Mouse (Mus musculus) CH12.LX (cell line): ENCODE data around the gene Serpind1. TPM values are rescaled to one million over a fixed set of nuclear protein-coding genes. Genes with fewer than 3 reads are reported as not detected.

ENCODE experiments used
- DNase-seq: peaks from one replicate; pipeline ENCODE4 v3.0.0-alpha.2; 2013; ENCODE audit errors: extremely low read depth
- H3K27ac ChIP-seq: 2 replicates; pipeline ENCODE4 v1.5.1; 2012; ENCODE audit warnings: low read depth, mild to moderate bottlenecking, control low read depth, moderate library complexity; ENCODE audit not compliant: insufficient read depth
- H3K27me3 ChIP-seq: replicated peaks from 2 replicates; pipeline ENCODE3; 2012; ENCODE audit warnings: inconsistent platforms
- H3K36me3 ChIP-seq, 2 experiments: replicated peaks in 1 of 2; 2 replicates each; pipeline versions ENCODE3 to v1.6.1; 2012; ENCODE audit warnings: inconsistent platforms in 1 of 2, low read length in 1 of 2, mild to moderate bottlenecking in 1 of 2, mixed read lengths in 1 of 2, moderate library complexity in 1 of 2; ENCODE audit not compliant: control insufficient read depth in 1 of 2, insufficient read depth in 1 of 2
- H3K4me1 ChIP-seq, 2 experiments: 2 replicates each; pipeline ENCODE4 v1.6.1; 2012; ENCODE audit warnings: inconsistent platforms in 1 of 2, moderate library complexity in 1 of 2; ENCODE audit not compliant: insufficient read depth in 2 of 2, control insufficient read depth in 1 of 2
- H3K4me2 ChIP-seq: 2 replicates; pipeline ENCODE4 v1.6.1; 2012; ENCODE audit warnings: low read depth, mild to moderate bottlenecking, control low read depth; ENCODE audit not compliant: poor library complexity, insufficient read depth, severe bottlenecking
- H3K4me3 ChIP-seq, 3 experiments: fragments of 150-350 bp in 1 of 3; sonication (generic) in 1 of 3; replicated peaks in 1 of 3; 2 replicates each; pipeline versions ENCODE3 to v1.5.1; 2011 to 2012; ENCODE audit warnings: low read depth in 2 of 3, low read length in 2 of 3, mild to moderate bottlenecking in 2 of 3, moderate library complexity in 2 of 3, control low read depth in 1 of 3, improper control_type of control experiment in 1 of 3, inconsistent platforms in 1 of 3, mixed read lengths in 1 of 3; ENCODE audit not compliant: poor library complexity in 1 of 3
- H3K79me2 ChIP-seq: replicated peaks from 2 replicates; pipeline ENCODE4 v1.6.1; 2012; ENCODE audit warnings: mild to moderate bottlenecking, moderate library complexity; ENCODE audit not compliant: control insufficient read depth, poor library complexity, insufficient read depth, severe bottlenecking; ENCODE audit errors: extremely low read depth
- H3K9ac ChIP-seq: 2 replicates; pipeline ENCODE4 v1.6.1; 2012; ENCODE audit warnings: low read depth, mild to moderate bottlenecking, control low read depth, moderate library complexity; ENCODE audit not compliant: insufficient read depth
- H3K9me3 ChIP-seq: replicated peaks from 2 replicates; pipeline ENCODE3; 2012; ENCODE audit warnings: low read length, inconsistent platforms, mixed read lengths
- CHD2 ChIP-seq: IDR thresholded peaks from 2 replicates; pipeline ENCODE4 v1.6.1; 2011; ENCODE audit warnings: low read length, improper control_type of control experiment
- CTCF ChIP-seq, 2 experiments: IDR thresholded peaks in 1 of 2; conservative IDR thresholded peaks in 1 of 2; 2 replicates each; pipeline ENCODE4 v1.5.1; 2011 to 2012; ENCODE audit warnings: low read depth in 2 of 2, low read length in 2 of 2, improper control_type of control experiment in 1 of 2, inconsistent platforms in 1 of 2, mild to moderate bottlenecking in 1 of 2, moderate library complexity in 1 of 2
- E2F4 ChIP-seq: IDR thresholded peaks from 2 replicates; pipeline ENCODE4 v1.6.1; 2011; ENCODE audit warnings: low read depth, low read length, improper control_type of control experiment; ENCODE audit not compliant: insufficient replicate concordance
- EP300 ChIP-seq: IDR thresholded peaks from 2 replicates; pipeline ENCODE4 v1.6.1; 2011; ENCODE audit warnings: low read length, improper control_type of control experiment
- ETS1 ChIP-seq: conservative IDR thresholded peaks from 2 replicates; pipeline ENCODE4 v1.6.1; 2012; ENCODE audit warnings: low read depth, mild to moderate bottlenecking, inconsistent platforms, low read length, improper control_type of control experiment, moderate library complexity
- GABPA ChIP-seq: IDR thresholded peaks from 2 replicates; pipeline ENCODE4 v1.6.1; 2012; ENCODE audit warnings: low read depth, low read length, improper control_type of control experiment, inconsistent platforms; ENCODE audit not compliant: insufficient replicate concordance
- HCFC1 ChIP-seq: IDR thresholded peaks from 2 replicates; pipeline ENCODE4 v1.6.1; 2012; ENCODE audit warnings: low read depth, mild to moderate bottlenecking, inconsistent platforms, low read length, improper control_type of control experiment
- JUN ChIP-seq: IDR thresholded peaks from 2 replicates; pipeline ENCODE4 v1.6.1; 2011; ENCODE audit warnings: low read depth, mild to moderate bottlenecking, low read length, improper control_type of control experiment, moderate library complexity; ENCODE audit not compliant: insufficient read depth
- JUND ChIP-seq: conservative IDR thresholded peaks from 2 replicates; pipeline ENCODE4 v1.6.1; 2011; ENCODE audit warnings: low read depth, low read length, improper control_type of control experiment
- MAFK ChIP-seq: IDR thresholded peaks from 2 replicates; pipeline ENCODE4 v1.6.1; 2011; ENCODE audit warnings: low read length, improper control_type of control experiment; ENCODE audit not compliant: insufficient replicate concordance
- MAX ChIP-seq: IDR thresholded peaks from 2 replicates; pipeline ENCODE4 v1.6.1; 2011; ENCODE audit warnings: low read length, improper control_type of control experiment
- MEF2A ChIP-seq: IDR thresholded peaks from 2 replicates; pipeline ENCODE4 v1.6.1; 2014; ENCODE audit warnings: low read depth, mild to moderate bottlenecking, inconsistent platforms, low read length, improper control_type of control experiment, borderline replicate concordance
- MXI1 ChIP-seq: IDR thresholded peaks from 2 replicates; pipeline ENCODE4 v1.6.1; 2011; ENCODE audit warnings: mild to moderate bottlenecking, low read depth, low read length, improper control_type of control experiment
- NRF1 ChIP-seq: IDR thresholded peaks from 2 replicates; pipeline ENCODE4 v1.6.1; 2014; ENCODE audit warnings: low read depth, mild to moderate bottlenecking, inconsistent platforms, low read length, improper control_type of control experiment, moderate library complexity
- POLR2A ChIP-seq: IDR thresholded peaks from 2 replicates; pipeline ENCODE4 v1.6.1; 2011; ENCODE audit warnings: low read depth, mild to moderate bottlenecking, improper control_type of control experiment, low read length
- POLR2AphosphoS2 ChIP-seq: IDR thresholded peaks from 2 replicates; pipeline ENCODE4 v1.6.1; 2011; ENCODE audit warnings: low read depth, low read length, improper control_type of control experiment
- RAD21 ChIP-seq: IDR thresholded peaks from 2 replicates; pipeline ENCODE4 v1.6.1; 2011; ENCODE audit warnings: low read depth, mild to moderate bottlenecking, low read length, improper control_type of control experiment, moderate library complexity
- RCOR1 ChIP-seq: conservative IDR thresholded peaks from 2 replicates; pipeline ENCODE4 v1.6.1; 2012; ENCODE audit warnings: low read depth, mild to moderate bottlenecking, inconsistent platforms, low read length, improper control_type of control experiment
- SMC3 ChIP-seq: IDR thresholded peaks from 2 replicates; pipeline ENCODE4 v1.6.1; 2011; ENCODE audit warnings: low read depth, low read length, improper control_type of control experiment
- TBP ChIP-seq: conservative IDR thresholded peaks from 2 replicates; pipeline ENCODE4 v1.6.1; 2011; ENCODE audit warnings: low read depth, low read length, improper control_type of control experiment
- UBTF ChIP-seq: IDR thresholded peaks from 2 replicates; pipeline ENCODE4 v1.6.1; 2012; ENCODE audit warnings: low read depth, mild to moderate bottlenecking, inconsistent platforms, low read length, improper control_type of control experiment, moderate library complexity
- ZC3H11A ChIP-seq: IDR thresholded peaks from 2 replicates; pipeline ENCODE4 v1.6.1; 2012; ENCODE audit warnings: low read depth, mild to moderate bottlenecking, inconsistent platforms, low read length, improper control_type of control experiment
- dilution Hi-C: fragments of 300-500 bp; cut with MboI; formaldehyde crosslinking; loops from 2 replicates; pipeline ENCODE4 v1.14.3; 2020; ENCODE audit warnings: low sequenced_read_pairs; ENCODE audit not compliant: extremely low pct_unique_long_range_greater_than_20kb, extremely low pct_ligation_motif_present
- in situ Hi-C: fragments of 300-500 bp; cut with MboI; formaldehyde crosslinking; loops from 3 replicates; pipeline ENCODE4 v1.14.3; 2019; ENCODE audit warnings: low sequenced_read_pairs, low pct_ligation_motif_present, low pct_unique_long_range_greater_than_20kb, mixed read lengths
- polyA plus RNA-seq: library from polyadenylated mRNA; unstranded; fragments of >175 nt; gene quantifications from 2 replicates; pipeline ENCODE4 v1.2.1, GENCODE M21; 2012; ENCODE audit warnings: low read depth; ENCODE audit not compliant: insufficient read length
- total RNA-seq, 2 experiments: library from RNA; depleted of rRNA; stranded (reverse); fragments of 300-350 nt in 1 of 2; fragments of >200 nt in 1 of 2; gene quantifications; 2 replicates each; pipeline ENCODE4 v1.2.3; 2012 to 2014

The Serpind1 gene
- total and polyA plus RNA-seq, 3 experiments: 6.8 to 15.6 (median 13.9) TPM

DNA sequence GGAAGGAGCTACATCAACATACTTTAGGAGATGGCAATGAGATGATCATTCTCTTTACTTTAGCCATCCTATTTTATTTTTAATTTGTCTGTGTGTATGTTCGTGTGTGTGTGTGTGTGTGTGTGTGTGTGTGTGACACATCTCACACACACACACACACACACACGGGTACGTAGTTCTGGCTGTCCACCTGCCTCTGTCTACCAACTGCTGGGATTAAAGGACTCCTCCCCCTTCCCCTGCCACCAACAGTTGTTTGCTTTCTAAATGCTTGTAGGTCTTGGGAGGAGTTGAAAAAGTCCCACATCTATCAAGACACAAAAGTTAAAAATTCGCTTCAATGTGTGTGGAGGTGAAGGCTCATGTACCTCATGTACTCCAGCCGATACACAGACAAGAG, 6.4 kb upstream of the Serpind1 start:
- in situ Hi-C loops (no loop called here), dilution Hi-C loops (no loop called here)
- Histone ChIP-seq H3K4me2 (no peak overlapping the region), H3K4me1 (no peaks in the 10 kb centered on the region), H3K4me3 (no peak overlapping the region), H3K9ac (no peak overlapping the region), H3K27me3 (no peaks in the 10 kb centered on the region), H3K79me2 (no peaks in the 10 kb centered on the region), H3K36me3 (peaks cover 33 to 76% of the 10 kb centered on the region in 2 experiments), H3K9me3 (no peaks in the 10 kb centered on the region), H3K27ac (no peak overlapping the region)
- no peak for DNase-seq
- TF ChIP-seq SMC3 (no peak), MAFK (no peak), HCFC1 (no peak), MEF2A (no peak), POLR2AphosphoS2 (no peak)

DNA sequence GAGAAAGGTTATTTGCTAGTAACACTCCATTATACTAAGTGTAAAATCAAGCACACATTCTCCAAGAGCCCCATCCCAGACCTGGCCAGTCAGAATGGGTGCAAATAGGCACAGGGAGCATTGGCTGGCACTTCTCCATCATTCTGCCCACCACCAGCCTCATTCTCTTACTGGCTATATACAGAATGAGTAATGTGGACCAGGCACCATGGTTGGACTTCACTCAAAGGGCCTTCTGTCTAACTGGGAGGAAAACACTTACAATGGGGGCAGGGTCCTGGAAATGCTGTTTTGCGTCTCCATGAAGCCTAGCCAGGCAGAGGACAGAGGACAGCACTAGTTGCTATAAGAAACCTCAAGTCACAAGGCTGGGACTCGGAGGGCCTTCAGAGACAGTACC, 5.1 kb upstream of the Serpind1 start:
- DNase-seq: no peak
- in situ Hi-C loops: no loop called here
- Histone ChIP-seq H3K4me3 (no peak overlapping the region), H3K36me3 (peaks cover 33 to 85% of the 10 kb centered on the region in 2 experiments), H3K9me3 (no peaks in the 10 kb centered on the region)
- TF ChIP-seq GABPA: no peak
- TF ChIP-seq POLR2A: no peak
- TF ChIP-seq, all 38 proteins: peak for 0
- no peaks in the 10 kb centered on the region for H3K79me2 ChIP-seq
- dilution Hi-C loops: no loop called here
- no peak overlapping the region for H3K4me2 ChIP-seq
- no peaks in the 10 kb centered on the region for H3K27me3 ChIP-seq
- H3K9ac ChIP-seq: no peak overlapping the region
- H3K4me1 ChIP-seq: no peaks in the 10 kb centered on the region
- H3K27ac ChIP-seq: no peak overlapping the region

DNA sequence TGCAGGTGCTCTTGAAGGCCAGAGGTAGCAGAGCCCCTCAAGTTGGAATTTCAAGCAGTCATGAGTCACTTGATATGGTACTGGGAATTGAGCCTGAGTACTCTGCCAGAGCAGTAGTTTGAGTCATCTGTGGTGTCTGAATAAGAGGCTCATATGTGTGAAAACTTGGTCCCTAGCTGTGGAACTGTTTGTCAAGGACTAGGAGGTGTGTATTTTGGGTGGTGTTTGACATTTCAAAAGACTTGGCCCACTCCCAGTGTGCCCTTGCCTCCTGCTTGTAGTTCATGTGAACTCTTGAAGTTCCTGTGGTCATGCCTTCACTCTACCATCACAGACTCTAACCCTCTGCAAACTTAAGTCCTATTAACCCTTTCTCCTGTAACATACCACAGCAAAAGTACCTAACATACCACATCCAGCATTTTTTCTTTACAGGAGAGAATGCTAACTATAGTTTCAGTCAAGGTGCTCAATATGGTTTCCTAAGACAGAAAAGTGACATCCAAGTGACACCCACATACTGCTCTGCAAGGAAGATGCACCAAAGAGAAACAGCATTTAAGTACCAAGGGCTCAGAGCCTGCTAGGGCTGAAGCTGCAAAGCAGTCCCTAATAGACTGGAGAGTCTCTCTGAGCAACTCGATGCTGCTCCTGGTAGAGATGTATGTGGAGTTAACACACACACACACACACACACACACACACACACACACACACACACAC, 1.2 kb upstream of the Serpind1 start:
- Histone ChIP-seq H3K4me2 (no peak overlapping the region), H3K4me3 (no peak overlapping the region), H3K9ac (no peak overlapping the region), H3K4me1 (peaks cover 0 to 16% of the 10 kb centered on the region in 2 experiments; a peak in 2 of 4 replicates), H3K27ac (no peak overlapping the region), H3K36me3 (peaks cover 25 to 66% of the 10 kb centered on the region in 2 experiments), H3K27me3 (no peaks in the 10 kb centered on the region), H3K9me3 (no peaks in the 10 kb centered on the region), H3K79me2 (no peaks in the 10 kb centered on the region)
- in situ Hi-C loops: no loop called here
- no peak for DNase-seq
- dilution Hi-C loops: no loop called here
- TF ChIP-seq MAFK (no peak), RAD21 (no peak), UBTF (no peak), ETS1 (no peak), SMC3 (no peak), RCOR1 (no peak), GABPA (no peak), TBP (no peak), ZC3H11A (no peak), MXI1 (no peak), MAX (no peak), EP300 (no peak), JUND (no peak), E2F4 (no peak), NRF1 (no peak), CHD2 (no peak), JUN (no peak), CTCF (conservative IDR thresholded peaks at IDR 0.05 in 1 of 2, IDR thresholded peaks at IDR 0.05 in 1 of 2; ENCODE audit: low read depth in 2 of 2, low read length in 2 of 2) (no peak), POLR2A (no peak)
